Mouse (Mus musculus): Measurements from ENCODE around the gene Bcar3. TPM values are rescaled to one million over a fixed set of nuclear protein-coding genes. Genes with fewer than 3 reads are reported as not detected.
A peak's percentile ranks its signal among the peaks of the same experiment; 100 is the strongest.
"Not testable (repeated sequence)": the region's sequence is repeated elsewhere in the genome, so short reads cannot be mapped to it uniquely, and the experiment has no call there.

Bcar3 gene
- total RNA-seq, 2 experiments from 2014 or later = 16.1 TPM

- intact Hi-C loops (cut with DNase I); DNase-seq (ENCODE audit: low spot score in 2 of 2): not testable (repeated sequence)
These were observed 4.6 kb upstream of the Bcar3 start for GRCm38 (mm10) chr3:122289344-122289743.

- intact Hi-C loops (cut with DNase I) = loop anchor here (5.0 kb wide), 1 partner anchor 177 kb away; no protein-coding TSS in a partner anchor
- DNase-seq (ENCODE audit: low spot score in 2 of 2) = peak in 1 of 2 experiments; percentile 53
These were observed 3.2 kb upstream of the Bcar3 start for GRCm38 (mm10) chr3:122290696-122291095.

- intact Hi-C loops (cut with DNase I) = loop anchor here (2.0 to 5.0 kb wide), 2 partner anchors 17 to 175 kb away; partner anchors contain the start of gene Dnttip2
- no peak for DNase-seq (ENCODE audit: low spot score in 2 of 2)
These were observed 2.1 kb upstream of the Bcar3 start for GRCm38 (mm10) chr3:122291828-122292227.

- intact Hi-C loops (cut with DNase I) = loop anchor here (2.0 to 5.0 kb wide), 2 partner anchors 18 to 175 kb away; partner anchors contain the start of gene Dnttip2
- DNase-seq (ENCODE audit: low spot score in 2 of 2) = peak; percentile 87 to 90
These were observed 1.4 kb upstream of the Bcar3 start for GRCm38 (mm10) chr3:122292300-122293222.

GRCm38 (mm10) chr3:122293223-122293953 lies 548 bp upstream of the Bcar3 start:
- intact Hi-C loops (cut with DNase I) = loop anchor here (2.0 to 5.0 kb wide), 2 partner anchors 19 to 174 kb away; partner anchors contain the start of gene Dnttip2
- DNase-seq (ENCODE audit: low spot score in 2 of 2) = peak; percentile 52 to 83

- peak; percentile 60 to 84 for DNase-seq (ENCODE audit: low spot score in 2 of 2)
- intact Hi-C loops (cut with DNase I) = loop anchor here (1.0 kb wide), 1 partner anchor 343 kb away; no protein-coding TSS in a partner anchor
These were observed 1.6 kb downstream of the Bcar3 start for GRCm38 (mm10) chr3:122295511-122295910.

- intact Hi-C loops (cut with DNase I) = no loop called here
These were observed 3.0 kb downstream of the Bcar3 start for GRCm38 (mm10) chr3:122296979-122297378.

GRCm38 (mm10) chr3:122300983-122301919 lies 7.3 kb downstream of the Bcar3 start:
- peak; percentile 73 to 94 for DNase-seq (ENCODE audit: low spot score in 2 of 2)
- intact Hi-C loops (cut with DNase I) = loop anchor here (10.0 kb wide), 1 partner anchor 604 kb away; no protein-coding TSS in a partner anchor

More at GRCm38 (mm10) chr3:122296979-122297378, 3.0 kb downstream of the Bcar3 start:
- no peak for DNase-seq (ENCODE audit: low spot score in 2 of 2)

- no peak for DNase-seq (ENCODE audit: low spot score in 2 of 2)
- intact Hi-C loops (cut with DNase I) = loop anchor here (10.0 kb wide), 1 partner anchor 600 kb away; no protein-coding TSS in a partner anchor
These were observed 10.6 kb downstream of the Bcar3 start for GRCm38 (mm10) chr3:122304560-122304959.

GRCm38 (mm10) chr3:122307894-122308671 lies 14.1 kb downstream of the Bcar3 start:
- intact Hi-C loops (cut with DNase I) = loop anchor here (10.0 kb wide), 1 partner anchor 597 kb away; no protein-coding TSS in a partner anchor
- DNase-seq (ENCODE audit: low spot score in 2 of 2) = no peak

- intact Hi-C loops (cut with DNase I) = loop anchor here (10.0 kb wide), 1 partner anchor 596 kb away; no protein-coding TSS in a partner anchor
- DNase-seq (ENCODE audit: low spot score in 2 of 2) = no peak
These were observed 15.0 kb downstream of the Bcar3 start for GRCm38 (mm10) chr3:122308981-122309380.

GRCm38 (mm10) chr3:122312078-122312477 lies 18.1 kb downstream of the Bcar3 start:
- peak; percentile 78 to 86 for DNase-seq (ENCODE audit: low spot score in 2 of 2)
- intact Hi-C loops (cut with DNase I) = loop anchor here (1.0 to 10.0 kb wide), 3 partner anchors 154 to 473 kb away; no protein-coding TSS in a partner anchor

GRCm38 (mm10) chr3:122312936-122313629 lies 19.1 kb downstream of the Bcar3 start:
- intact Hi-C loops (cut with DNase I) = loop anchor here (1.0 to 10.0 kb wide), 3 partner anchors 153 to 472 kb away; no protein-coding TSS in a partner anchor
- DNase-seq (ENCODE audit: low spot score in 2 of 2) = no peak

GRCm38 (mm10) chr3:122313936-122314335 lies 20.0 kb downstream of the Bcar3 start:
- intact Hi-C loops (cut with DNase I) = loop anchor here (10.0 kb wide), 1 partner anchor 471 kb away; no protein-coding TSS in a partner anchor
- no peak for DNase-seq (ENCODE audit: low spot score in 2 of 2)

GRCm38 (mm10) chr3:122316621-122317020 lies 22.7 kb downstream of the Bcar3 start:
- intact Hi-C loops (cut with DNase I) = loop anchor here (10.0 kb wide), 1 partner anchor 468 kb away; no protein-coding TSS in a partner anchor
- DNase-seq (ENCODE audit: low spot score in 2 of 2) = no peak

- intact Hi-C loops (cut with DNase I) = loop anchor here (10.0 kb wide), 1 partner anchor 467 kb away; no protein-coding TSS in a partner anchor
- DNase-seq (ENCODE audit: low spot score in 2 of 2) = peak in 1 of 2 experiments; percentile 37
These were observed 23.4 kb downstream of the Bcar3 start for GRCm38 (mm10) chr3:122317339-122317738.

- DNase-seq (ENCODE audit: low spot score in 2 of 2) = no peak
- intact Hi-C loops (cut with DNase I) = no loop called here
These were observed 28.3 kb downstream of the Bcar3 start for GRCm38 (mm10) chr3:122322226-122322625.
